Mouse (Mus musculus) lung, postnatal 0 days (tissue): Measurements from ENCODE around the gene Pdlim1.

ENCODE experiments used
- CTCF ChIP-seq: IDR thresholded peaks from 2 replicates; pipeline ENCODE4 v1.5.1; 2016; ENCODE audit warnings: antibody characterized with exemption, mild to moderate bottlenecking
- EP300 ChIP-seq: IDR thresholded peaks from 2 replicates; pipeline ENCODE4 v1.6.1; 2016; ENCODE audit warnings: antibody characterized with exemption, mild to moderate bottlenecking, control low read depth

DNA sequence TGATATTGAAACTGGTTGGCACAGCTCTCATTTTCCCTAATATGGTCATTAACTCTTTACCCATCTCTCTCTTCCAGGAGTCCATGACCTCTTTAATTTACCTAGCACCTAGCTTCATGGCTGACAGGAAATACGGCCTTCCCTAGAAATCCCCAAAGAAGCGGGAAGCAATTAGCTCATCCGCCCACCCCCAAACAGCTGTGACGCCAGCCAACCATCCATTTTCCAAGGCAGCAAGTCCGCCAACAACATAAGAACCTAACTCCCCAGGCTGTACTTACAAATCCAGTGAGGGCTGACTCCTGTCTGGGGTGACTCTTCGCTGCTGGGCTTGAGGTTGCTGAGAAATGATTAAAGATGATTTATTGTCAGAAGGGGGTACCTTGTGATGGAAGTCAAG is 27.5 kb upstream of the Pdlim1 start:
- TF ChIP-seq CTCF (no peak), EP300 (no peak)
